Mouse (Mus musculus) heart, adult 2 months (tissue): ENCODE data around the gene Cd164.

Source experiments
- CTCF ChIP-seq: fragments of 200-600 bp; IDR thresholded peaks from 2 replicates; pipeline ENCODE4 v1.8.1; 2022; ENCODE audit warnings: antibody characterized with exemption, mild to moderate bottlenecking, moderate library complexity
- POLR2A ChIP-seq: fragments of 200-500 bp; IDR thresholded peaks from 2 replicates; pipeline ENCODE4 v1.6.1; 2011; ENCODE audit warnings: mild to moderate bottlenecking, low read depth, low read length, control low read depth; ENCODE audit not compliant: insufficient read depth

DNA sequence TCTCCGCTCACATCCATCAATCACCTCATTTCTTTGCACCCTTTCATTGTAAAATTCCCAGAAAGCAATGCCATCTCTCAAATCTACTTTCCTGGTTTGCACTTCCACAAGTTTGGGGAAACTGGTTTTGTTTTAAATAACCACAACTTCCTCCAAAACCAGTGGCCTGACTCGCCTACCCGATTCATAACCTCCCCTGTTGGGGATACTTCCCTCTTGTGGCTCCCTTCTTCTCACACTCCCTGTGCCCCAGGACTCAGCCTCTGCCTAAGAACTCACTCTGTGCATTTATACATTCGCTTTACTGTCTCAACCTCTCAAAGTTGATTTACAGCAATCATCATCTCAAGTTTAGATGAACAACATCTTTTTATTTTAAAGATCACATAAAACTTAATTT lies 51.9 kb downstream of the Cd164 start:
- no peak for TF ChIP-seq CTCF
- no peak for TF ChIP-seq POLR2A
